Mouse (Mus musculus) cerebellum, postnatal 25 days (tissue): ENCODE measurements around the gene Pnpla6.

Experiments
- DNase-seq, 2 experiments: peaks; one replicate each; pipeline ENCODE4 v3.0.0; 2021; ENCODE audit warnings: mixed read lengths in 2 of 2

The Pnpla6 gene

GRCm38 (mm10) chr8:3515260-3515671 lies at the start of gene Pnpla6:
TSS of gene Pnpla6 (plus strand) at chr8:3515384.
- peak; percentile 93 to 95 for DNase-seq

- DNase-seq = peak; percentile 96 to 99
Measured at GRCm38 (mm10) chr8:3467006-3467885, 47.9 kb upstream of the Pnpla6 start, which contains the start of gene Pex11g. TSS of gene Pex11g (minus strand) at chr8:3467680.

GRCm38 (mm10) chr8:3467886-3468545 lies 47.2 kb upstream of the Pnpla6 start:
- no peak for DNase-seq

GRCm38 (mm10) chr8:3468838-3469237 lies 46.3 kb upstream of the Pnpla6 start:
- no peak for DNase-seq

GRCm38 (mm10) chr8:3470562-3470961 lies 44.6 kb upstream of the Pnpla6 start, which contains the start of gene Tex45:
TSS of gene Tex45 (plus strand) at chr8:3470862.
- no peak for DNase-seq

- no peak for DNase-seq
Measured at GRCm38 (mm10) chr8:3475715-3476429, 39.3 kb upstream of the Pnpla6 start.

GRCm38 (mm10) chr8:3480221-3480785 lies 34.9 kb upstream of the Pnpla6 start:
- no peak for DNase-seq

GRCm38 (mm10) chr8:3481605-3482004 lies 33.6 kb upstream of the Pnpla6 start:
- no peak for DNase-seq

- DNase-seq = no peak
Measured at GRCm38 (mm10) chr8:3482240-3482740, 32.9 kb upstream of the Pnpla6 start.

- no peak for DNase-seq
Measured at GRCm38 (mm10) chr8:3483546-3483945, 31.6 kb upstream of the Pnpla6 start.

GRCm38 (mm10) chr8:3485192-3485591 lies 30.0 kb upstream of the Pnpla6 start:
- DNase-seq = no peak

- peak; percentile 80 to 88 for DNase-seq
Measured at GRCm38 (mm10) chr8:3492901-3493844, 22.0 kb upstream of the Pnpla6 start, which contains the start of gene Zfp358. TSS of gene Zfp358 (plus strand) at chr8:3493138.

- no peak for DNase-seq
Measured at GRCm38 (mm10) chr8:3493845-3494208, 21.4 kb upstream of the Pnpla6 start.

GRCm38 (mm10) chr8:3495578-3496427 lies 19.4 kb upstream of the Pnpla6 start:
- peak in 1 of 2 experiments; percentile 34 for DNase-seq

GRCm38 (mm10) chr8:3496428-3496748 lies 18.8 kb upstream of the Pnpla6 start:
- DNase-seq = no peak

- DNase-seq = no peak
Measured at GRCm38 (mm10) chr8:3498583-3498982, 16.6 kb upstream of the Pnpla6 start.

GRCm38 (mm10) chr8:3499751-3500150 lies 15.4 kb upstream of the Pnpla6 start:
- DNase-seq = peak in 1 of 2 experiments; percentile 26

GRCm38 (mm10) chr8:3500235-3501090 lies 14.7 kb upstream of the Pnpla6 start, which contains the start of gene Mcoln1:
TSS of gene Mcoln1 (plus strand) at chr8:3500457.
- DNase-seq = peak; percentile 99

- DNase-seq = no peak
Measured at GRCm38 (mm10) chr8:3502217-3502616, 13.0 kb upstream of the Pnpla6 start.
